Mouse (Mus musculus): ENCODE measurements around the gene Pnkd. TPM values are rescaled to one million over a fixed set of nuclear protein-coding genes. Genes with fewer than 3 reads are reported as not detected.
A peak's percentile ranks its signal among the peaks of the same experiment; 100 is the strongest.

Pnkd gene
- polyA plus RNA-seq (2014; fragmentation: Nextera tagmentation; extraction: Ambion mirVana), result 103 and 104 TPM in 2 replicates

- peak; percentile 100 for DNase-seq
- 0 out of 2 replicates have a peak within 1 kb of the TSS, but pooled peaks have one; percentile 58 for H3K27ac ChIP-seq (ENCODE audit: low read depth)
- H3K9me3 ChIP-seq (ENCODE audit: low read depth, low read length), result no peaks in the 10 kb centered on the region
- ATAC-seq (ENCODE audit: insufficient read depth), result peak; percentile 98
- peaks cover 61% of the 10 kb centered on the region for H3K36me3 ChIP-seq (ENCODE audit: insufficient read depth)
- H3K4me3 ChIP-seq (ENCODE audit: low read depth, low read length), result peak within 1 kb of the TSS; percentile 67
- peak within 1 kb of the TSS; percentile 75 for H3K4me2 ChIP-seq
- H3K27me3 ChIP-seq (ENCODE audit: insufficient read depth, low read length), result no peaks in the 10 kb centered on the region
- H3K4me1 ChIP-seq (ENCODE audit: insufficient read depth), result peaks cover 6% of the 10 kb centered on the region; the same call in 1 of the 2 replicates
- H3K9ac ChIP-seq, result peak within 1 kb of the TSS; percentile 71
- TF ChIP-seq CTCF (IDR thresholded peaks at IDR 0.05; ENCODE audit: low read depth), result peak; percentile 23; the same call in 1 of the 2 replicates
- WGBS, result under 1% methylated on average over 56 of the region's 56 CpGs
Measured at GRCm38 (mm10) chr1:74284543-74285160, at the start of gene Pnkd, which contains the start of gene Aamp. Pnkd (plus strand) TSS chr1:74284930. Aamp (minus strand) TSS chr1:74284738.

GRCm38 (mm10) chr1:74235938-74236589 lies 48.7 kb upstream of the Pnkd start, which contains the start of gene Arpc2:
Arpc2 (plus strand) TSS chr1:74236084.
- DNase-seq (peak; percentile 98), ATAC-seq (ENCODE audit: insufficient read depth) (peak; percentile 94)
- Histone ChIP-seq H3K27ac (ENCODE audit: low read depth) (peak within 1 kb of the TSS; percentile 88), H3K9ac (peak within 1 kb of the TSS; percentile 95), H3K4me1 (ENCODE audit: insufficient read depth) (peaks cover 20% of the 10 kb centered on the region), H3K9me3 (ENCODE audit: low read depth, low read length) (no peaks in the 10 kb centered on the region), H3K4me3 (ENCODE audit: low read depth, low read length) (peak within 1 kb of the TSS; percentile 96), H3K36me3 (ENCODE audit: insufficient read depth) (no peaks in the 10 kb centered on the region), H3K4me2 (peak within 1 kb of the TSS; percentile 87), H3K27me3 (ENCODE audit: insufficient read depth, low read length) (no peaks in the 10 kb centered on the region)
- TF ChIP-seq CTCF (IDR thresholded peaks at IDR 0.05; ENCODE audit: low read depth), result no peak
- whole genome bisulfite sequencing, result 2% methylated on average over 45 of the region's 55 CpGs

DNA sequence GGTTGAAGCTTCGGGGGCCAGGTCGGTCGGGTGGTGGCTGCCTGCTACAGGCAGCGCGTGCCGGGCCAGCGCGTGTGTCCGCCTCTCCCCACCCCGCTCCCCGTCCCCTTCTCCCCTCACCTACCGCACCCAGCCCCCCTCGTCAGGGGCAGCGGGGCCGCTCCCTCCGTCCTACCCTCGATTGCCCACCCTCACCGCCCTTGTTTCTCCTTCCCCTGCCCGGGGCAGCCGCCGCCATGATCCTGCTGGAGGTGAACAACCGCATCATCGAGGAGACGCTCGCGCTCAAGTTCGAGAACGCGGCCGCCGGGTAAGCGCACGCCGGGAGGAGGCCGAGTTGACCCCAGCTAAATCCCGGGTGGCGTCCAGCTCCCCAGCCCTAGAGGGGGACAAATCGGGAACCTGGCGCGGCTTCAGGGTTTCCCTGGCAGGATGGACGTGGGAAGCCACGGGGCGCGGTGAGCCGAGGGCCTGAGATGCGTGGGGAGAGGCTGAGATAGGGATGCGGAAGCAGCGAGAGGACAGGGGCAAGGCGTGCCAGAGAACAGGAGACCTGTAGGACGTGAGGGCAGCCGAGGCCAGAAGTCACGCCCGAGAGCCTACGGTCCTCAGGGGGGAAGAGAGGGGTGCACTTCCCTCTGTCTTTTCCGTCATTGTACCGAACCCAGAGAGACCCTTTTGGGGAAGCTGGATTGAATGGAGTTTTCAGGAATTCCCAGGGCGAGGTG lies 48.0 kb upstream of the Pnkd start:
- peak overlapping the region; percentile 96 for H3K4me3 ChIP-seq (ENCODE audit: low read depth, low read length)
- WGBS, result 0% methylated on average over 45 of the region's 57 CpGs
- peak; percentile 55 for ATAC-seq (ENCODE audit: insufficient read depth)
- H3K27me3 ChIP-seq (ENCODE audit: insufficient read depth, low read length), result no peaks in the 10 kb centered on the region
- peaks cover 20% of the 10 kb centered on the region for H3K4me1 ChIP-seq (ENCODE audit: insufficient read depth)
- peak overlapping the region; percentile 87 for H3K4me2 ChIP-seq
- H3K36me3 ChIP-seq (ENCODE audit: insufficient read depth), result no peaks in the 10 kb centered on the region
- no peak for TF ChIP-seq CTCF (IDR thresholded peaks at IDR 0.05; ENCODE audit: low read depth)
- peak; percentile 34 for DNase-seq
- H3K9me3 ChIP-seq (ENCODE audit: low read depth, low read length), result no peaks in the 10 kb centered on the region
- H3K27ac ChIP-seq (ENCODE audit: low read depth), result peak overlapping the region; percentile 88
- H3K9ac ChIP-seq, result peak overlapping the region; percentile 95

DNA sequence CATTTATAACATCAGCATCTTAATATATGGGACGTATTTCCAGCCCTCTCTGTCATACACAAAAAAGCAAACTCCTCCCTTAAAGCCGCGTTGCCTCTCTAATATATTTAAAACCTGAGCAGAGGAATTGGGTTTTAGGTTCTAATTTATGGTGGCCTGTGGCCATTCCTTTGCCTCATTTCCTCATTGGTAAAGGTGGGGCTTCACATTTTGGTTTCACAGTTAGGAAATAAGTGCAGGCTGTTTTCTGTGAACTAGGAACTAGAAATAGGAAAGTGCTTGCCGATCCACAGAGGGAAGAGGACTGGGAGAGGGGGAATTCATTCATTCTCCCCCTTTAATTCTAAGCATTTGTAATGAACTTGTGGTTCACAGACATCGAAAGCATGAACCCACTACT lies 47.1 kb upstream of the Pnkd start:
- ATAC-seq (ENCODE audit: insufficient read depth), result no peak
- H3K36me3 ChIP-seq (ENCODE audit: insufficient read depth), result no peaks in the 10 kb centered on the region
- WGBS, result 27% methylated on average over 5 of the region's 5 CpGs
- H3K4me2 ChIP-seq, result peak overlapping the region; percentile 87
- no peak for DNase-seq
- H3K9ac ChIP-seq, result peak overlapping the region; percentile 95
- H3K27ac ChIP-seq (ENCODE audit: low read depth), result no peak overlapping the region
- H3K4me3 ChIP-seq (ENCODE audit: low read depth, low read length), result peak overlapping the region; percentile 96
- H3K27me3 ChIP-seq (ENCODE audit: insufficient read depth, low read length), result no peaks in the 10 kb centered on the region
- H3K4me1 ChIP-seq (ENCODE audit: insufficient read depth), result peaks cover 20% of the 10 kb centered on the region
- H3K9me3 ChIP-seq (ENCODE audit: low read depth, low read length), result no peaks in the 10 kb centered on the region
- TF ChIP-seq CTCF (IDR thresholded peaks at IDR 0.05; ENCODE audit: low read depth), result no peak

- Histone ChIP-seq H3K27me3 (ENCODE audit: insufficient read depth, low read length) (no peaks in the 10 kb centered on the region), H3K4me3 (ENCODE audit: low read depth, low read length) (peak overlapping the region; percentile 96), H3K36me3 (ENCODE audit: insufficient read depth) (no peaks in the 10 kb centered on the region), H3K4me2 (peak overlapping the region; percentile 87), H3K4me1 (ENCODE audit: insufficient read depth) (peaks cover 20% of the 10 kb centered on the region), H3K9me3 (ENCODE audit: low read depth, low read length) (no peaks in the 10 kb centered on the region), H3K9ac (peak overlapping the region; percentile 95; the same call in 1 of the 2 replicates), H3K27ac (ENCODE audit: low read depth) (no peak overlapping the region)
- no peak for ATAC-seq (ENCODE audit: insufficient read depth)
- no peak for TF ChIP-seq CTCF (IDR thresholded peaks at IDR 0.05; ENCODE audit: low read depth)
- DNase-seq, result no peak
- 53% methylated on average over 1 of the region's 1 CpGs for WGBS
Measured at GRCm38 (mm10) chr1:74238136-74238535, 46.6 kb upstream of the Pnkd start.

DNA sequence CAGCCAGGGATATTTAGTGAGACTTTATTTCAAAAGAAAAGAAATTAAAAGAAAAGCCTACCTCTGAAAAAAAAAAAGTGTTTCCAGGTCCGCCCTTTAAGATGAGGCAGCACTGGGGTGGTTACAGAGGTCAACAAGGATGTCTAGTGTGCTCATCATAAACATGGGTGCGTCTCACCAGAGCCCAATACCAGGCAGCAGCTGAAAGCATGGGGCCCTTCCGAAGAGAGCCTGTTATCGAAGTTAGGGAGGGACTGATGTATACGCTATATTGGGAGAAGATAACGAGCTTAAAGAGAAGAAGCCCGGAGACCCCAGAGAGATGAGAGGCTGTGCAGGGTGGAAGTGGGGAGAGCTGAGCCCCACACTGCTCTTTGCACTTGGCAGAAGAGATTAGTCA lies 45.6 kb upstream of the Pnkd start:
- Histone ChIP-seq H3K9ac (peak overlapping the region; percentile 9; the same call in 1 of the 2 replicates), H3K9me3 (ENCODE audit: low read depth, low read length) (no peaks in the 10 kb centered on the region), H3K4me2 (peak overlapping the region; percentile 87), H3K4me3 (ENCODE audit: low read depth, low read length) (peak overlapping the region; percentile 15), H3K27ac (ENCODE audit: low read depth) (peak overlapping the region; percentile 42; the same call in 1 of the 2 replicates), H3K36me3 (ENCODE audit: insufficient read depth) (no peaks in the 10 kb centered on the region), H3K4me1 (ENCODE audit: insufficient read depth) (peaks cover 20% of the 10 kb centered on the region), H3K27me3 (ENCODE audit: insufficient read depth, low read length) (no peaks in the 10 kb centered on the region)
- 48% methylated on average over 7 of the region's 7 CpGs for WGBS
- no peak for DNase-seq
- no peak for TF ChIP-seq CTCF (IDR thresholded peaks at IDR 0.05; ENCODE audit: low read depth)
- no peak for ATAC-seq (ENCODE audit: insufficient read depth)
